Mouse (Mus musculus) spleen, adult 2 months (tissue): ENCODE results near the gene Ext2.

ENCODE experiments used
- CTCF ChIP-seq: fragments of 200-500 bp; IDR thresholded peaks from 2 replicates; pipeline ENCODE4 v1.5.1; 2011; ENCODE audit warnings: mild to moderate bottlenecking, inconsistent platforms; ENCODE audit not compliant: insufficient read depth, insufficient read length, insufficient replicate concordance; ENCODE audit errors: extremely low read depth
- POLR2A ChIP-seq: fragments of 200-500 bp; IDR thresholded peaks from 2 replicates; pipeline ENCODE4 v1.6.1; 2011; ENCODE audit warnings: low read depth, low read length, inconsistent platforms

GRCm38 (mm10) chr2:93706407-93706806 lies 116.0 kb downstream of the Ext2 start:
- TF ChIP-seq CTCF (no peak), POLR2A (no peak)
